Mouse (Mus musculus): ENCODE measurements around the gene Tas2r140. TPM values are rescaled to one million over a fixed set of nuclear protein-coding genes. Genes with fewer than 3 reads are reported as not detected.

Tas2r140 gene
- polyA plus RNA-seq (2014; fragmentation: Nextera tagmentation; extraction: Ambion mirVana), result not detected in 2 replicates

DNA sequence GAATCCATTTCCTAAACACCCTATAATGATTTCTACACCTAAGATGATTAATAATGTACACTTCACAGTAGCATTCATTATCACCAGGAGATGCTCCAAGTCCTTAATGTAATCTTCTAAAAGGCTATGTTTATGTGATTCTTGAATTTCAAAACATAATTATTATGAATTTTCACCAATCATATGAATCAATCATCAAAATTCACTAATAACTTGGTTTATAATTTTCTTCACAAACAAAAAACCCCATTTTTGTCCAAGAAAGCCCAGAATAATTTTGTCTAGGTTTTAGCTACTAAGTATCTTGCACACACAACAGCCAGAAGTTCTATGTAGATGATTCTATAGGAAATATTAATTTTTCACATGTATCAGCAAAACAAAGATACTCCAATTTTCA is at the start of gene Tas2r140:
Tas2r140 (minus strand) TSS at position 101 of the 400 bp plus-strand sequence.
- Histone ChIP-seq H3K36me3 (ENCODE audit: control insufficient read depth, insufficient read depth, low read length) (no peaks in the 10 kb centered on the region), H3K27me3 (replicated peaks; ENCODE audit: control insufficient read depth, insufficient read depth, low read length) (no peaks in the 10 kb centered on the region), H3K4me1 (ENCODE audit: control insufficient read depth, insufficient read depth, low read length) (no peaks in the 10 kb centered on the region), H3K4me2 (ENCODE audit: low read depth, low read length) (no peak within 1 kb of the TSS), H3K9me3 (ENCODE audit: control insufficient read depth, low read length) (no peaks in the 10 kb centered on the region), H3K4me3 (ENCODE audit: low read depth, low read length) (no peak within 1 kb of the TSS), H3K9ac (ENCODE audit: low read depth, low read length) (no peak within 1 kb of the TSS), H3K27ac (replicated peaks; ENCODE audit: low read depth, low read length) (no peak within 1 kb of the TSS)
- DNase-seq (ENCODE audit: low spot score) (no peak), ATAC-seq (ENCODE audit: low read depth) (no peak)

DNA sequence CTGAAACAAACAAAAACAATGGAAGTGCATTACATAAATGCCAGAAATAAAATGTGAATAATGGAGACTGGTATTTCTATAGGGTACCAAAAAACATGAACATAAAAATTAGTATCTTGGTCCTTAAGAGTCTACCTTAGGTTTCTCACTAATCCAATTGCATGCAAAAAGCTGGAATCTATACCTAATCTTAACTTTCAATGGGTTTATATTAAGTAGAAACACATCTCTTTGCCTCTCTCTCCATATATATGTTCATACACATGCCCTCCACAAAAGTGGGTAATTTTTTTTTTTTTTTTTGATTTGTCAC is 48.9 kb upstream of the Tas2r140 start, which contains the start of gene Smim10l1:
Smim10l1 (plus strand) TSS at position 301 of the 313 bp plus-strand sequence.
- ATAC-seq (ENCODE audit: low read depth), result no peak
- H3K9me3 ChIP-seq (ENCODE audit: control insufficient read depth, low read length), result no peaks in the 10 kb centered on the region
- peak within 1 kb of the TSS; percentile 98 for H3K27ac ChIP-seq (replicated peaks; ENCODE audit: low read depth, low read length)
- H3K9ac ChIP-seq (ENCODE audit: low read depth, low read length), result peak within 1 kb of the TSS; percentile 93
- H3K36me3 ChIP-seq (ENCODE audit: control insufficient read depth, insufficient read depth, low read length), result peaks cover 12% of the 10 kb centered on the region; the same call in 1 of the 2 replicates
- H3K4me3 ChIP-seq (ENCODE audit: low read depth, low read length), result peak within 1 kb of the TSS; percentile 66
- no peak for DNase-seq (ENCODE audit: low spot score)
- peak within 1 kb of the TSS; percentile 60 for H3K4me2 ChIP-seq (ENCODE audit: low read depth, low read length)
- H3K27me3 ChIP-seq (replicated peaks; ENCODE audit: control insufficient read depth, insufficient read depth, low read length), result no peaks in the 10 kb centered on the region
- no peaks in the 10 kb centered on the region for H3K4me1 ChIP-seq (ENCODE audit: control insufficient read depth, insufficient read depth, low read length)

DNA sequence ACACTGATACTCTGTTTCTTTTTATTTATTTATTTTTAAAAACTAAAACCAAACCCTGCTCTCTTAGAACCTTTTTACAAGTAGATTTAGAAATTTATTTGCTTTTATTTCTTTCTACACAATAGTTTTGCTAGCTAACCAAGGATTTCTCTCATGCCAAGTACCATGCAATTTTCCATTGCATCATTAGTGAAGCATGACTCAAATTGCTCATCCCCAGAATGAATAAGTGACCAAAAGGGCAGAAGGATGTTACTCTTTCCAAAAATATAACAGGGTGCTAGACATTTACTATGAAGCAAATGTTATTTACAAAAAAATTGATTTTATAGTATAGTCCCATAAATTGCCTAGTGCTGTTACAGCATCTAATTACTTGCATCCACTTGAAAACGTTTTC is 46.8 kb upstream of the Tas2r140 start:
- no peak overlapping the region for H3K4me2 ChIP-seq (ENCODE audit: low read depth, low read length)
- H3K27me3 ChIP-seq (replicated peaks; ENCODE audit: control insufficient read depth, insufficient read depth, low read length), result no peaks in the 10 kb centered on the region
- 45% methylated on average over 1 of the region's 1 CpGs for WGBS
- H3K4me3 ChIP-seq (ENCODE audit: low read depth, low read length), result no peak overlapping the region
- H3K4me1 ChIP-seq (ENCODE audit: control insufficient read depth, insufficient read depth, low read length), result no peaks in the 10 kb centered on the region
- no peak overlapping the region for H3K27ac ChIP-seq (replicated peaks; ENCODE audit: low read depth, low read length)
- DNase-seq (ENCODE audit: low spot score), result no peak
- no peak for ATAC-seq (ENCODE audit: low read depth)
- no peaks in the 10 kb centered on the region for H3K36me3 ChIP-seq (ENCODE audit: control insufficient read depth, insufficient read depth, low read length)
- H3K9ac ChIP-seq (ENCODE audit: low read depth, low read length), result no peak overlapping the region
- no peaks in the 10 kb centered on the region for H3K9me3 ChIP-seq (ENCODE audit: control insufficient read depth, low read length)

DNA sequence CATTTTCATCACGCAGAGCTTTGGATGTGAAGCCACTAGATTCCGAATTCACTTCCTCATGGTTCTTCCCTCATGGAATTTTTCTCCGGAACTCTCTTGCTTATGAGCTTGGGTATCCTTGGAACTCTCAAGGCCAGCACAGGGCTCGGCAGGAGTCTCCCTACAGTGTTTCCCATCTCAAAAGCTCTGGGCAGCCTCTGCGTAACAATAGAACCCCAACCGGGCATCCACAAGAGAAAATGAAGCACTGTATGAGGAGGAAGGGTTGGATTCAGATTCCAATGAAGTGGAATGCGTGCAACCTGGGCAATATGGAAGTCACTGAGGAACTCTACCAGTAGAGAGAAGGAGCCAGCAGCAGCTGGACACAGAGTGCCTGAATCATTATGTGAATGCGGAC is 36.6 kb upstream of the Tas2r140 start:
- Histone ChIP-seq H3K36me3 (ENCODE audit: control insufficient read depth, insufficient read depth, low read length) (no peaks in the 10 kb centered on the region), H3K27ac (replicated peaks; ENCODE audit: low read depth, low read length) (no peak overlapping the region), H3K4me3 (ENCODE audit: low read depth, low read length) (no peak overlapping the region), H3K4me1 (ENCODE audit: control insufficient read depth, insufficient read depth, low read length) (no peaks in the 10 kb centered on the region), H3K9ac (ENCODE audit: low read depth, low read length) (no peak overlapping the region), H3K9me3 (ENCODE audit: control insufficient read depth, low read length) (no peaks in the 10 kb centered on the region), H3K4me2 (ENCODE audit: low read depth, low read length) (no peak overlapping the region), H3K27me3 (replicated peaks; ENCODE audit: control insufficient read depth, insufficient read depth, low read length) (no peaks in the 10 kb centered on the region)
- ATAC-seq (ENCODE audit: low read depth), result no peak
- DNase-seq (ENCODE audit: low spot score), result no peak
- 79% methylated on average over 8 of the region's 8 CpGs for WGBS

- H3K9ac ChIP-seq (ENCODE audit: low read depth, low read length), result no peak within 1 kb of the TSS
- no peak within 1 kb of the TSS for H3K4me2 ChIP-seq (ENCODE audit: low read depth, low read length)
- H3K9me3 ChIP-seq (ENCODE audit: control insufficient read depth, low read length), result no peaks in the 10 kb centered on the region
- H3K27me3 ChIP-seq (replicated peaks; ENCODE audit: control insufficient read depth, insufficient read depth, low read length), result no peaks in the 10 kb centered on the region
- no peak within 1 kb of the TSS for H3K27ac ChIP-seq (replicated peaks; ENCODE audit: low read depth, low read length)
- ATAC-seq (ENCODE audit: low read depth) (no peak), DNase-seq (ENCODE audit: low spot score) (no peak)
- WGBS, result 70% methylated on average over 2 of the region's 2 CpGs
- no peaks in the 10 kb centered on the region for H3K4me1 ChIP-seq (ENCODE audit: control insufficient read depth, insufficient read depth, low read length)
- no peaks in the 10 kb centered on the region for H3K36me3 ChIP-seq (ENCODE audit: control insufficient read depth, insufficient read depth, low read length)
- H3K4me3 ChIP-seq (ENCODE audit: low read depth, low read length), result no peak within 1 kb of the TSS
These were observed 18.6 kb downstream of the Tas2r140 start, which contains the start of gene Tas2r103 for GRCm38 (mm10) chr6:133037001-133037400. TSS of gene Tas2r103 (minus strand) at chr6:133037101.

Other genes starting within 250 kb of the Tas2r140 start
- not detected in 2 replicates for gene Tas2r123, start 208.7 kb downstream of the Tas2r140 start, polyA plus RNA-seq (2014; fragmentation: Nextera tagmentation; extraction: Ambion mirVana)
- not detected in 2 replicates for gene Tas2r116, start 200.4 kb downstream of the Tas2r140 start, polyA plus RNA-seq (2014; fragmentation: Nextera tagmentation; extraction: Ambion mirVana)
- not detected in 2 replicates for gene Tas2r110, start 187.8 kb downstream of the Tas2r140 start, polyA plus RNA-seq (2014; fragmentation: Nextera tagmentation; extraction: Ambion mirVana)
- gene Tas2r113, start 162.8 kb downstream of the Tas2r140 start, polyA plus RNA-seq (2014; fragmentation: Nextera tagmentation; extraction: Ambion mirVana), result not detected in 2 replicates
- not detected in 2 replicates for gene Tas2r125, start 146.2 kb downstream of the Tas2r140 start, polyA plus RNA-seq (2014; fragmentation: Nextera tagmentation; extraction: Ambion mirVana)
- not detected in 2 replicates for gene Tas2r129, start 104.7 kb downstream of the Tas2r140 start, polyA plus RNA-seq (2014; fragmentation: Nextera tagmentation; extraction: Ambion mirVana)
- not detected in 2 replicates for gene Tas2r131, start 97.9 kb downstream of the Tas2r140 start, polyA plus RNA-seq (2014; fragmentation: Nextera tagmentation; extraction: Ambion mirVana)
- not detected in 2 replicates for gene Tas2r109, start 74.9 kb downstream of the Tas2r140 start, polyA plus RNA-seq (2014; fragmentation: Nextera tagmentation; extraction: Ambion mirVana)
- gene Tas2r103, start 18.7 kb downstream of the Tas2r140 start, polyA plus RNA-seq (2014; fragmentation: Nextera tagmentation; extraction: Ambion mirVana), result not detected in 2 replicates
- gene Smim10l1, start 49.1 kb upstream of the Tas2r140 start, polyA plus RNA-seq (2014; fragmentation: Nextera tagmentation; extraction: Ambion mirVana), result 67.6 and 69.7 TPM in 2 replicates
- not detected in 2 replicates for gene 5530400C23Rik, start 236.4 kb upstream of the Tas2r140 start, polyA plus RNA-seq (2014; fragmentation: Nextera tagmentation; extraction: Ambion mirVana)

All from embryonic facial prominence, embryonic 14.5 days (tissue).